Mouse (Mus musculus): ENCODE measurements around the gene Ripor2.

The Ripor2 gene

GRCm38 (mm10) chr13:24646324-24646723 is 64.3 kb downstream of the Ripor2 start:
- DNase-seq (ENCODE audit: low spot score in 2 of 2): no peak

- no peak for DNase-seq (ENCODE audit: low spot score in 2 of 2)
Measured at GRCm38 (mm10) chr13:24647444-24647843, 65.5 kb downstream of the Ripor2 start.

DNA sequence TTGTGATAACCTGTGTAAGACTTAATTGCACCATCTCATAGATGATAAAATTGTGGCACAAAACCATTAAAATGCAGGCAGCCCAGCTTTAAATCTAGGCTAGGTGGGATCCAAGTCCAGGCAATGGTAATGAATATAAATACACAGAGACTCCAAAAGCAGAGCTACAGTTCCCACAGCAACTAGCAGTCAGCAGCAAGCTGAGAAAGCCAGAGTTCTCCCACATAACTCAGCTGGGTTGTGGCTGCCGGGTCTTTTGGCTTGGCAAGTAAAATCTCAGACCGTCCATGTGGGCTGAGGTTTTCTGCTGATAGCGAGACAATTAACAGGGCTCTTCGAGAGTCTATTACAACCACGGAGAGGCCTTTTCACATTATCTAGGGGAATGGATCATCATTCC is 66.0 kb downstream of the Ripor2 start:
- peak in 1 of 2 experiments; percentile 29 for DNase-seq (ENCODE audit: low spot score in 2 of 2)

- DNase-seq (ENCODE audit: low spot score in 2 of 2): no peak
Measured at GRCm38 (mm10) chr13:24648668-24649067, 66.7 kb downstream of the Ripor2 start.

GRCm38 (mm10) chr13:24649099-24649498 is 67.1 kb downstream of the Ripor2 start:
- no peak for DNase-seq (ENCODE audit: low spot score in 2 of 2)

GRCm38 (mm10) chr13:24651018-24651417 is 69.0 kb downstream of the Ripor2 start:
- DNase-seq (ENCODE audit: low spot score in 2 of 2): no peak

DNA sequence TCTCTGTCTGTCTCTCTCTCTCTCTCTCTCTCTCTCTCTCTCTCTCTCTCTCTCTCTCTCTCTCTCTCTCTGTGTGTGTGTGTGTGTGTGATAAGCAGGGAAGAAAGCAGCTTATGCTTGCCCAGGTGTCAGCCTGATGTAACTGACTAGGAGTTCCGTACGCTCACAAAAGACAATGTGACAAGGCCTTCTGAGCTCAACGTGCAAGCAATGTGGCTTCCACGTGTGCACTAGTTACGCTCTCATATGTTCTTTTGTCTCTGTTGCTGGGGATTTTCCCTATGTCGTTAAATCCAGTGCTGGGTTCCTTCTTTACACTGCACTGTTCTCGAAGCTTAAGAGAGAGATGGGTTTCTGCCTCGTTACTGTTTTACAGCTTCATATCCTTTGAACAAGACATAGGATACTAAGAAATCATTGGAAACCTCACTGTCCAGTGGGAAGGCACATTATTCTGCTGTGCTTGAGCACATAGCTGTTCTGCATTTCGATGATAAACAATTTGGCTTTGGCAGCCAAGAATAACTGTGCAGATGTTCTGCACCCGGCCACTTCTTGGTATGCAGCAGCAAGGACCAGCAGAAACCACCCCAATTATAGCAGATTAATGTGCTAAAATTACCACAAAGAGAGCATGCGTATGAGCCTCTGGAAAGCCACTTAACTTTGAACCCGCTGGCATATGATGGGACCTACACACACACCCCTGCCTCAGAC is 73.1 kb downstream of the Ripor2 start:
- no peak for DNase-seq (ENCODE audit: low spot score in 2 of 2)

DNA sequence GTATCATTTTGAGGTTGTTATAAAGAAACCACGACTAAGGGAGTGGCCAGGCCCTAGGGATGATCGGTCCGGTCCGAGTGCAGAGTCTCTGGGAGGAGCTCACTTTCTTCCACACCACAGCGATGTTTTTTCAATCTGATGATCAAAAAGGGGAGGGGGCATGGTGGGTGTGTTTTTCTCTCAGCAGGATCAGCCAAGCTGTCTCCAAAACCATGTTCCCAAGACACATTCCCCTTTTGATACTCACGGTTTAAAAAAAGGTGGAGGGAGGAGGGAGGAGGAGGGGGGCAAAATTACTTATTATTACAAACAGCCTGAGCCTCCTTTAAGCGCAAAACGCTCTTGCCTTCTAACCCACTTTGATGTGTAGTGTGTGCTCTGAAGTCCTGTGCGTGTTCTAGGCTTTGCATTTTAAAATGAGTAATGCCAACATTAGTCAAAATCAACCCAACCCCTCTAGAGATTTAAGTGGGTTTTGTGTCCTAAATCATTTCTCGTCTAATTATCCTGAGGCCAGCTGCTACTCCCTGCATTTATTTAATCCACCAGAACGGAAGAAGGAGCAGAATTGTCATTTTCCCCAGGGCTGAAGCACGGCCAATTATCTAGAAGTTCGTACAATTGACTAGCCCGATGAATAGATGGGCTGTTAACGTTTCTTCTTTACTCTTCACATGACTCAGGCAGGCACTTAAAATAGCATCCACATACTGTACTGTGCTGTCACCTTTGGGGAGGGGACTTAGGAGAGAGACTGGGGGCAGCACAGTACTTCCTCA is 74.9 kb downstream of the Ripor2 start:
- DNase-seq (ENCODE audit: low spot score in 2 of 2): no peak

- DNase-seq (ENCODE audit: low spot score in 2 of 2): no peak
Measured at GRCm38 (mm10) chr13:24666763-24667162, 84.8 kb downstream of the Ripor2 start.

DNA sequence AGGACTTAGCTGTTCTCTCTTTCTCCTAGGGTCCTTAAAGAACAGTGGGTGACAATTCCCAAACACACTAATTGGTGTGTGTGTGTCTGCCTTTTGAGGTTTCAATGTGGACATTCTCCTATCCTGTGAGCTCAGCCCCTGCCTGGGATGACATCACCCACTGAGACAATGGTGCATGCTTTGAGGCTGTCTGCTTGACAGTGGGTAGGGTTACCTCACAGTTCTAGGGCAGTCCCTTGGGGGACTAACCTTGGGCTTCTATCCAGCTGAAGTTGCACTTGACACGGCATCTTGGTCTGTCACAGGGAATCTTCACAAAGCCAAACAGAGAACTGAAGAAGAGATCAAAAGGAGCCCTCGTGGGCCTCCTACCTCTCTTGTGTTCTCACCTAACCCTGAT is 86.6 kb downstream of the Ripor2 start:
- DNase-seq (ENCODE audit: low spot score in 2 of 2): no peak

DNA sequence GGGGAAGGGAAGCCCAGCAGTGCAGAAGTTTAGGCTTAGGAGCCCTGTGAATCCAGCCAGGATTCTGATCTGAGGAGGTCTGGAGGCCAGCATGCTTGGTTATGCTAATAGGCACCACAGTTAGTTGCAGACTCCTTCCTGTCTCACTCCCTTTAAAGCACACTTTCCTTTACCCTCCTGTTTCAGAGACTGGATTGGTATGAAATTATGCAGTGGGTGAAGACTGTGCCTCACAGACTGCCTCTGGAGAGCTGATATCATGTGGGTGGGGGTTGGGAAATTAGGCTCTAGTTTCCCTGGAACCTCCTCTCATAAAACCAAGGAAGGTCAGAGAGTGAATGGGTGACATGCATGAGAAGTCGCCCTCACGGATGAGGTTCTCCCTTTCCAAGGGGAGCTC is 88.7 kb downstream of the Ripor2 start:
- no peak for DNase-seq (ENCODE audit: low spot score in 2 of 2)

GRCm38 (mm10) chr13:24679027-24679680 is 97.2 kb downstream of the Ripor2 start:
- no peak for DNase-seq (ENCODE audit: low spot score in 2 of 2)

- no peak for DNase-seq (ENCODE audit: low spot score in 2 of 2)
Measured at GRCm38 (mm10) chr13:24680951-24681350, 99.0 kb downstream of the Ripor2 start.

DNA sequence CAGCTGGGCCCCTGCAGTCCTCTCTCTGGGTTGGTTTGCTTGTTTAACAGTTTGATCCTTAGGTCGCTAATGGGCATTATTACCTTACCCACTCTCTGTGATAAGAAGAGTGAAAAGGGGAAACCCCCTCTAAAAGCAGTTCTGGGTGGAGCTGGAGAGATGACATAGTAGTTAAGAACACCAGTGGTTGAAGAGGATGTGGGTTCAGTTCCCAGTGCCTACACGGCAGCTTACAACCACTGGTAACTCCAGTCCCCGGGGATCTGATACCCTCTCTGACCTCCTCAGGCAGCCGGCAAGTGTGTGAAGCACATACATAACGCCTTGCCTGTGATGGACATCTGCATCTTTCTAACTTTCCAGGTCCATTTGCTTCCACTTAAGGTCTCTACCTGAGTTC is 100.4 kb downstream of the Ripor2 start:
- DNase-seq (ENCODE audit: low spot score in 2 of 2): no peak

DNA sequence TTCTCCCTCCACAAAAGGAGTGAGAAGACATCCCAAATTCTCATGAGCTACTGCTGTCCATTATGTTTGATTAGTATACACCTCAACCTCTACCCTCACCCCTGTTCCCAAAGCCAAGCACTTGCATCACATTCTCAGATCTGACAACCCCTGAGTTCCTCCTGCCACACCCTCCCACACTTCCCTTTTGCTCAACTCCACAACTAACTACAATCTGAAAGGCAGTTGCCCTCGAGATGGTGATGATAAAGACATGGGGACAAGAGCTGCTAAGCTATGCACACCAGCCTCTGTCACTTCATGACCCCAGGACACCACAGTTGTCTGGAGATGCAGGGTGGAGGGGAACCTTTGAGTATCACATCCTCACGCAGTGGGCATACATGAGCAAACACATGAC is 102.5 kb downstream of the Ripor2 start:
- no peak for DNase-seq (ENCODE audit: low spot score in 2 of 2)

- no peak for DNase-seq (ENCODE audit: low spot score in 2 of 2)
Measured at GRCm38 (mm10) chr13:24685846-24686245, 103.9 kb downstream of the Ripor2 start.

DNA sequence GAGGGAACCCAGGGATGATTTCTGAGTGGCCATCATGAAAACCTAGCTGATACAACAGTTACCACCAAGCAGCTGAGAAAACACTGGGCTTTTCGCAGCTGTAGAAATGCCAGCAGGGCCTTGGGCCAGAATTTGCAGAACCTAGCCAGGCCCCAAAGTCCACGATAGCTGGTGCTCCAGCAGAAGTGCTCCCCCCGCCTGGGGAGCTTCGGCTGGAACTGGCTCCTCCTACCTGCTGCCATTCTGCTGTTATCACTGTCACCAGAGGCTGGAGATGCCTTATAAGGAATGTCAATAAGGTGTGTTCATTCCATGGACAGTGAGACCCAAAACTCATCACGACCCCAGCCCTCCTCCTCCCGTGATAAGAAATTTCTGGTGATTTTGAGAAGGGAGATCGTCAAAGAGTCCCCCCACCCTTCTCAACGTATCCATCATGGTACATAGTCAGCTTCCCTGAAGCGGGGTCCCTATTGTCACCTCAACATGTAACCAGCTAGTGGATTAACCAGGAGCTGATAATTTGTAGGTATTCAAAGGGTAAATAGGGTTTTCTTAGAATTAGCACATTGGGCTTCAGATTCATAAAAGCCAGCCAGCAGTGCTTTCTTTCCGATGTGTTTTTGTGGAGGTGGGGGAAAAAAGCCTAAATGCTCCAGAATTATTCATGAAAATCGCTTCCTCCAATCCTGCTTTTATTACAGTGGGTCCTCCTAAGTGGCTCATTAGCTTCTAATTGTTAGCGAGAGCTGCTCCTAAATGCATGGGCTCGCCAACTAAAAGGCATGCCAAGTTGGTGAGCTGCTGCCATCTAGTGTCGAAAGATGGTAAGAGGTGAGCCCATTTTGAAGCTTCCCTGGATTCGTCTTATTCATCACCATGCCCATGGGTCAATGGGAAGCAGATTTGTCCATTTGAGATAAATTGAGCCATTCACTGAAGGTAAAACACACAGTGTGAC is 105.0 kb downstream of the Ripor2 start:
- peak; percentile 88 to 91 for DNase-seq (ENCODE audit: low spot score in 2 of 2)

- DNase-seq (ENCODE audit: low spot score in 2 of 2): no peak
Measured at GRCm38 (mm10) chr13:24693312-24693711, 111.3 kb downstream of the Ripor2 start.

- no peak for DNase-seq (ENCODE audit: low spot score in 2 of 2)
Measured at GRCm38 (mm10) chr13:24698746-24699145, 116.8 kb downstream of the Ripor2 start.

DNA sequence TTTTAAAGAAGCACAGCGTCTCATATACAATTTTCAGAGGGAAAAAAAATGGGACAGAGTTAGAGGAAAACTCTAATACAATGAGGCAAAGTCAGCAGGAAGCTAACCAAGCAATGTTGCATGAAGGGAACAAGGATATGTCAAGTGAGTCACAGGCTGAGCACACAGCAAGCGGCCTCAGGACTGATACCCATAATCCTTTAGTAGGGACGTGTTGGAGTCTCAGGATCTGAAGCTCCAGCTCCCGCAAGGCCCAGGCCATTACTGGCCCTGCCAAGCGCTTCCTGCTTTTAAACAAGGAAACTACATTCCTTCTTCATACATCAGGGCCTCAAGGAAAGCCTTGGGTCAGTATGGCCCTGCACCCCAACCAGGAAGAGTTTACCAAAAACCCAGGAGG is 120.1 kb downstream of the Ripor2 start:
- DNase-seq (ENCODE audit: low spot score in 2 of 2): no peak

DNA sequence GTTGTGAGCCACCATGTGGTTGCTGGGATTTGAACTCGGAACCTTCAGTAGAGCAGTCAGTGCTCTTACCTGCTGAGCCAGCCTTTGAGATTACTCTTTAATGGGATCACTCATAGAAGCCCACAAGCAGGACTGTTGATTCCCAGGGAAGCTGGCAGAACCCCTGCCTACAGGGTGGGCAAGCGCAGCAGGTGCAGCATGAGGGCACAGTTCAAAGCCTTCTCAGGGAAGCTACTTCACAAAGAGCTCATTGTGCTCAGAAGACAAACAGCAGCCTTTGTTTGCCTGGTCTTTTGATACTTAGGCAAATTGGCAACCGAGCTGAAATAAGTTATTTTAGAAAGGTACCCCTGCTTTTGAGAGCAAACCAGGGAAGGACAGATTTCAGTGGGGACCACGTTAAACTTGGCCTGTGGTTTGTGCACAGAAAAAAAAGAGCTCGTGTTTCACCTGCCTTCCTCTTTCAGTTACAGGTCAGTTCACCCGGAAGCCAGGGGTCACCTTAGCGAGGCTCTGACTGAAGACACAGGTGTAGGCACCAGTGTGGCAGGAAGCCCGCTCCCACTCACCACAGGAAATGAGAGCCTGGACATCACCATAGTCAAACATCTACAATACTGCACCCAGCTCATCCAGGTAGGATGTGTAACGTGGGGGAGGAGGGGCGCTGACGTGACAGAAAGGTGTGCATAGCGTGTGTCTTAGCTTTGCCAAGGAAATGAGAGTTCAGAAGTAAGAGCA is 127.8 kb downstream of the Ripor2 start:
- DNase-seq (ENCODE audit: low spot score in 2 of 2): no peak
